Mouse (Mus musculus) C2C12 (cell line): ENCODE results near the gene Smarce1. TPM values are rescaled to one million over a fixed set of nuclear protein-coding genes. Genes with fewer than 3 reads are reported as not detected.

Experiments used
- H3K27me3 ChIP-seq: one replicate; pipeline ENCODE4 v1.6.1; 2011; ENCODE audit not compliant: control insufficient read depth, insufficient read depth, insufficient read length
- H3K36me3 ChIP-seq: one replicate; pipeline ENCODE4 v1.6.1; 2011; ENCODE audit not compliant: control insufficient read depth, insufficient read depth
- H3K4me3 ChIP-seq: one replicate; pipeline ENCODE4 v1.5.1; 2011; ENCODE audit warnings: mild to moderate bottlenecking, control low read depth; ENCODE audit not compliant: poor library complexity, insufficient read depth, severe bottlenecking
- H3K79me2 ChIP-seq: one replicate; pipeline ENCODE4 v1.6.1; 2011; ENCODE audit not compliant: control insufficient read depth, insufficient read depth
- H3K79me3 ChIP-seq: one replicate; pipeline ENCODE4 v1.6.1; 2011; ENCODE audit warnings: low read depth, control low read depth
- H3ac ChIP-seq: one replicate; pipeline ENCODE3; 2011; ENCODE audit warnings: low read depth; ENCODE audit not compliant: control insufficient read depth, insufficient read length
- CEBPB ChIP-seq: IDR thresholded peaks from one replicate; pipeline ENCODE4 v1.6.1; 2011; ENCODE audit warnings: low read depth, mild to moderate bottlenecking, control low read depth, moderate library complexity
- CTCF ChIP-seq: IDR thresholded peaks from one replicate; pipeline ENCODE4 v1.5.1; 2011; ENCODE audit not compliant: control insufficient read depth, insufficient read depth, insufficient read length
- FOSL1 ChIP-seq: IDR thresholded peaks from one replicate; pipeline ENCODE4 v1.8.0; 2011; ENCODE audit warnings: mild to moderate bottlenecking, low read length; ENCODE audit not compliant: poor library complexity, insufficient read depth, severe bottlenecking
- MAX ChIP-seq: IDR thresholded peaks from one replicate; pipeline ENCODE4 v1.6.1; 2011; ENCODE audit warnings: mild to moderate bottlenecking, control low read depth
- MYOD1 ChIP-seq: IDR thresholded peaks from one replicate; pipeline ENCODE4 v1.6.1; 2011; ENCODE audit warnings: low read depth; ENCODE audit not compliant: control insufficient read depth, insufficient read length
- MYOG ChIP-seq: IDR thresholded peaks from one replicate; pipeline ENCODE4 v1.6.1; 2011; ENCODE audit not compliant: control insufficient read depth, insufficient read length; ENCODE audit errors: extremely low read depth
- USF1 ChIP-seq: IDR thresholded peaks from one replicate; pipeline ENCODE4 v1.6.1; 2011; ENCODE audit warnings: low read depth, mild to moderate bottlenecking, control low read depth, moderate library complexity
- long read RNA-seq, 2 experiments: library from polyadenylated mRNA; unstranded; transcript quantifications; one replicate each; pipeline ENCODE4 v2.0.0; 2019 to 2020
- polyA plus RNA-seq: library from polyadenylated mRNA; unstranded; fragments of >200 nt; fragmentation: generic; extraction: Trizol; gene quantifications from one replicate; pipeline ENCODE4 v1.2.1, GENCODE M21; 2012; ENCODE audit warnings: missing spikeins

Gene Smarce1
- 103 TPM for polyA plus RNA-seq
- long read RNA-seq, experiment 1, transcript Smarce1-201 (11 exons, 2,919 nt) = major isoform, 49 of 71 reads
- long read RNA-seq, experiment 1, partial matches to known transcripts = 5 of 71 reads
- long read RNA-seq, experiment 1, other reads (novel, unspliced or antisense) = 13 of 71 reads
- long read RNA-seq, experiment 2, transcript Smarce1-201 (11 exons, 2,919 nt) = major isoform, 236 of 276 reads
- long read RNA-seq, experiment 2, partial matches to known transcripts = 7 of 276 reads
- long read RNA-seq, experiment 2, other reads (novel, unspliced or antisense) = 33 of 276 reads

- Histone ChIP-seq H3K79me2 (peaks cover 60% of the 10 kb centered on the region), H3K79me3 (peaks cover 45% of the 10 kb centered on the region), H3K27me3 (no peaks in the 10 kb centered on the region), H3K36me3 (peaks cover 33% of the 10 kb centered on the region), H3K4me3 (peak within 1 kb of the TSS; percentile 98), H3ac (peak within 1 kb of the TSS; percentile 92)
- TF ChIP-seq CTCF = no peak
- TF ChIP-seq CEBPB = no peak
- TF ChIP-seq MAX = no peak
- TF ChIP-seq FOSL1 = no peak
- no peak for TF ChIP-seq MYOG
- TF ChIP-seq USF1 = no peak
- no peak for TF ChIP-seq MYOD1
These were observed at the start of gene Smarce1 for GRCm38 (mm10) chr11:99230261-99231048. Gene Smarce1, minus strand, starts transcription at chr11:99231017.

GRCm38 (mm10) chr11:99279986-99280385 lies 49.2 kb upstream of the Smarce1 start:
- Histone ChIP-seq H3K27me3 (peaks cover 76% of the 10 kb centered on the region), H3K79me3 (no peaks in the 10 kb centered on the region), H3K36me3 (no peaks in the 10 kb centered on the region), H3K4me3 (no peak overlapping the region), H3ac (no peak overlapping the region), H3K79me2 (no peaks in the 10 kb centered on the region)
- no peak for TF ChIP-seq MYOD1

DNA sequence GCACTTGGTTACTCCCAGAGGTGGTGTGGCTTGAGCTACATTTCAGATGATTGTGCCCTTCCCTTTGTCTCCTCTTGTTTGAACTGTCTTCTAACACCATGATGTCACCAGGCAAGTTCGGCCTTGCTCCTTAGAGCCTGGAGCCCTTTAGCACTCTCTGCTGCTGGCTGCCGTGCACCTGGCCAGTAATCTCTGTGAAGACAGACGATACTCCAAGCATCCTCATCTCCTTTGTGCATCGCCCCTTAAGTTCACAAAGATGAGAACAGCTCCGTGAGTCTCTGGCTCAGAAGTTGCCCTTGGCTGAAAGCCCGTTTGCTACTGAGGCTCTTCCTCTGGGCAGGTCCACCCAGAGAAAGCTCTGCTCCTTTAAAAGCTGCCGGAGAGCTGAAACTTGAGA lies 46.0 kb upstream of the Smarce1 start:
- TF ChIP-seq USF1 = no peak
- no peak for TF ChIP-seq CTCF
- no peak for TF ChIP-seq MYOD1
- no peak for TF ChIP-seq MYOG
- no peak for TF ChIP-seq MAX
- TF ChIP-seq FOSL1 = no peak
- H3K27me3 ChIP-seq = peaks cover 62% of the 10 kb centered on the region
- no peaks in the 10 kb centered on the region for H3K79me3 ChIP-seq

GRCm38 (mm10) chr11:99275624-99276023 lies 44.8 kb upstream of the Smarce1 start:
- H3K27me3 ChIP-seq = peaks cover 63% of the 10 kb centered on the region
- H3K36me3 ChIP-seq = no peaks in the 10 kb centered on the region
- no peak overlapping the region for H3ac ChIP-seq
- H3K4me3 ChIP-seq = no peak overlapping the region
- no peak for TF ChIP-seq CTCF
- H3K79me3 ChIP-seq = no peaks in the 10 kb centered on the region
- H3K79me2 ChIP-seq = no peaks in the 10 kb centered on the region

More for the DNA sequence above, 46.0 kb upstream of the Smarce1 start:
- Histone ChIP-seq H3K79me2 (no peaks in the 10 kb centered on the region), H3K4me3 (no peak overlapping the region), H3K36me3 (no peaks in the 10 kb centered on the region), H3ac (no peak overlapping the region)

GRCm38 (mm10) chr11:99272721-99273120 lies 41.9 kb upstream of the Smarce1 start:
- H3K4me3 ChIP-seq = no peak overlapping the region
- H3K36me3 ChIP-seq = no peaks in the 10 kb centered on the region
- TF ChIP-seq FOSL1 (no peak), MAX (no peak), CTCF (no peak), CEBPB (no peak), MYOD1 (no peak), USF1 (no peak), MYOG (no peak)
- H3ac ChIP-seq = no peak overlapping the region
- H3K79me3 ChIP-seq = no peaks in the 10 kb centered on the region
- no peaks in the 10 kb centered on the region for H3K79me2 ChIP-seq
- H3K27me3 ChIP-seq = peaks cover 62% of the 10 kb centered on the region

- TF ChIP-seq MYOD1 (no peak), USF1 (no peak), MAX (no peak), CEBPB (no peak), CTCF (no peak), FOSL1 (no peak), MYOG (no peak)
- Histone ChIP-seq H3K36me3 (no peaks in the 10 kb centered on the region), H3K27me3 (peaks cover 63% of the 10 kb centered on the region), H3K79me3 (no peaks in the 10 kb centered on the region), H3K4me3 (no peak overlapping the region), H3K79me2 (no peaks in the 10 kb centered on the region), H3ac (no peak overlapping the region)
These were observed 38.4 kb upstream of the Smarce1 start for GRCm38 (mm10) chr11:99269192-99269591.
